Mouse (Mus musculus): ENCODE results near the gene Hoxb6. TPM values are rescaled to one million over a fixed set of nuclear protein-coding genes. Genes with fewer than 3 reads are reported as not detected.

Hoxb6 gene
- total RNA-seq, 4 experiments from 2014 or later = not detected

DNA sequence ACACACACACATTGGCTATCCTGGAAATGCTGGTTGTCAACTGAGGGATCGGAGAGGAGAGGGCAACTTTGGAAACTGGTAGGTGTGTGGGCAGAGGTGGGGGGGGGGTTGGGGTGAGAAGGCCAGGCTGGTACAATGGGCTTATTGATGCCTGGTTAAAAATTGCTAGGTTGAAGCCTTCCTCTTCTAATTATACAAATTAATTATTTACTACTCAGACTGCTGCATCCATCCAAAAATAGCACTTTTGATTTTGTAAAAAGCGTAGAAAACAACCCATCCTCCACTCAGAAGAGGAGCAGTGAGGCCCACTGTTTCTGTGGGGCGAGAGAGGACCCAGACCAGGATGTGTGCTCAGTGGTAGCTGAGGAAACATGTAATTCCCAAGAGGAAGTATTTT is 42.7 kb downstream of the Hoxb6 start:
- no peak for DNase-seq (ENCODE audit: low spot score)

DNA sequence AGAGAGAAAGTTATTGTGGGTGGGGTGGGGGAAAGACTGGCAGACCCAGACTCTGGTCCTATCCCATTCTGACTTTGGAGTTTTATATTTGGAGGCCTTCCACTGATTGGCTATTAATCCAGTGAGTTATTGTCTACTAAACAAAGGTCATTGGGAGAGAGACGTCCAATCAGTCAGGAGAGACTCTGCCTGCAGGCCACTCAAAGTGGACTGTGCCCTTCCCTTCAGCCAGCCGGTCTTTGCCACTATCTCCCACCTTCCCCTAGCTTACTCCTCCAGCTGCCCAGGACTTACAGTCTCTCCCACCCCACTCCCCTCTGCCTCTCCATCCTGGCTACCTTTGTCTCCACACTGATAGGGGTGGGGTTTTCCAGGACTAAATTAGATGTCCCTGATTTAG is 44.3 kb downstream of the Hoxb6 start:
- DNase-seq (ENCODE audit: low spot score) = no peak

DNA sequence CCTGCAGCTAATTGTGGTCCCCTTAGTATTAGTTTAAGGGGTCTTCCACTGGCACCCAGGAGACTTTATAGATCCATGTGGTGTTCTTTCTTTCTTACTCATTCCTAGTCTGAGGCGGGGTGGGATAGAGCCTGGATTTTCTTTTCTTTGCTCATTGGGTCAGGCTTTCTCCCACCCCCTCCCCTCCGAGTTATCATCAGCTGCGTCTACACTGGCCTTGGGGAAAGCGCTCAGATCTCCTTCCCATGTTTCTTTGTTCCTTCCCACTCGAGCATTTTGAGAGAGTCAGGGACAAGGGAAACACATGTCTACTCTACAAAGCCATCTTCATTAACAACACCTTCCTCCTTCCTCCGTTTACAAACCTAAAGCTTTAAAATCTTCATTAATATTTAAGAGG is 44.8 kb downstream of the Hoxb6 start:
- no peak for DNase-seq (ENCODE audit: low spot score)

DNA sequence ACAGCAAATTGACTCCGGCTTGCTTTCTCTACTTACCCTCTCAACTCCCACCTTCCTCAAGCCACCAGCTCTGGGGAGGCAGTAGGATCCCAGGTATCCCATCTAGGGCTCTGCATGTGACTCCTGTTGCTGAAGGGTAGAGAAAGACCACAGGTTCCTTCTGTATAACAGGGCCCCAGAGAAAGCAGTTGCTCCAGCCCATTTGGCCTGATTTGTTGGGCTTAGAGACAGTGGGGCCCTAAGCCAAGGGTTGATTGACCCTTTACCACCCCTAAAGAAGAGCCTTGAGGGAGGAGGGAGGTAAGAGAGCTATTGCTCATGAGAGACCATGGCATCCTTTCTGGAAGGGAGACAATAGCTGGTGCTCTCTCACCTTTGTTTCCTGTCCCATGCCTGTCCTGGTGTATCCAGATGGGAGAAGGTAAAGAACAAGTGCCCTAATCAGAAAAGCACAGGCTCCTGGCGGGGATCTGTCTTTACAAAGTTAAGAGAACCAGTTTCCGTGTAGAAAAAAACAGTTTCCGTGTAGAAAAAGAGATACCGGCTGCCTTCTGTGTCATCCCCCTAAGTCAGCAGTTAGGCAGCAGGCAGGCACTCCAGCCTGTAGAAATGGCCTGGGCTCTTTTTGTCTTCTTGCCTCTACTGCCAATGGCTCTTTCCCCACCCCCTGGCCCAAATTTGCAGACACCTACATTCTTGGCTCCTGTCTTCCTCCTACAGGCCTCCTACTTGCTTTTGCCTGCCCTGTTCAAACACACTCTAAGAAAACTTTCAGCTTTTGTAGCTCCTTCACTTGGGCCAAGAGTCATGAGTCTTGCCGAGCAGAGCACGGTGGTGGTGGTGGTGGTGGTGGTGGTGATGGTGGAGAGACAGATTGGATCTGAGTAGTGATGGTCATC is 46.9 kb downstream of the Hoxb6 start:
- no peak for DNase-seq (ENCODE audit: low spot score)

DNA sequence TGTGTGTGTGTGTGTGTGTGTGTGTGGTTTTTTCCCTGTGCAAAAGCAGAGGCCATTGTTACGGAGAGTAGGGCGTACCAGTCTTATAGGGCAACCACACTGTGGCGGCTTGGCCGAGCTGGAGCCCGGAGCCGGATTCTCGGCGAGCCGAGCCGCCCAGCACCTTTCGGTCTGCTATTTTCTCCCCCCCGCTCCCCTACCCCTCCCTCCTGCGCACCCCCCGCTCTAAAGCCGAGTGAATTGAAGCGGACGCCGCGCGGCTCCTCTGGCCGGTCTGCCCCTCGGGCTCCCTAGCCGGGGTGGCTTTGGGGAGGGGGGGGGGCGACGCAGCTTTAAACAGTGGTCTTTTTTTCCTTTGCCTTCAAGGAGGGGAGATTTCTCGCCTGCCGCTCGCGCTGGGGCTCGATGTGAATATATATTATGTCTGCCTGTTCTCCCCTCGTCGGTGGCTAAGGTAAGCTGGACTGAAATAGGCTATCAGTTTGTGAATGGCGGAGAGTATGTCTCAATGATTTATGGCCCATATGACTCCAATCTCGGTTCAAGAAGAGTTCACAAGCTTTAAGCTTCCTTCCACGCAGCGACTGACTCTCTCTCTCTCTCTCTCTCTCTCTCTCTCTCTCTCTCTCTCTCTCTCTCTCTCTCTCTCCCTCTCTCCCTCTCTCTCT is 48.6 kb downstream of the Hoxb6 start:
- DNase-seq (ENCODE audit: low spot score) = no peak

DNA sequence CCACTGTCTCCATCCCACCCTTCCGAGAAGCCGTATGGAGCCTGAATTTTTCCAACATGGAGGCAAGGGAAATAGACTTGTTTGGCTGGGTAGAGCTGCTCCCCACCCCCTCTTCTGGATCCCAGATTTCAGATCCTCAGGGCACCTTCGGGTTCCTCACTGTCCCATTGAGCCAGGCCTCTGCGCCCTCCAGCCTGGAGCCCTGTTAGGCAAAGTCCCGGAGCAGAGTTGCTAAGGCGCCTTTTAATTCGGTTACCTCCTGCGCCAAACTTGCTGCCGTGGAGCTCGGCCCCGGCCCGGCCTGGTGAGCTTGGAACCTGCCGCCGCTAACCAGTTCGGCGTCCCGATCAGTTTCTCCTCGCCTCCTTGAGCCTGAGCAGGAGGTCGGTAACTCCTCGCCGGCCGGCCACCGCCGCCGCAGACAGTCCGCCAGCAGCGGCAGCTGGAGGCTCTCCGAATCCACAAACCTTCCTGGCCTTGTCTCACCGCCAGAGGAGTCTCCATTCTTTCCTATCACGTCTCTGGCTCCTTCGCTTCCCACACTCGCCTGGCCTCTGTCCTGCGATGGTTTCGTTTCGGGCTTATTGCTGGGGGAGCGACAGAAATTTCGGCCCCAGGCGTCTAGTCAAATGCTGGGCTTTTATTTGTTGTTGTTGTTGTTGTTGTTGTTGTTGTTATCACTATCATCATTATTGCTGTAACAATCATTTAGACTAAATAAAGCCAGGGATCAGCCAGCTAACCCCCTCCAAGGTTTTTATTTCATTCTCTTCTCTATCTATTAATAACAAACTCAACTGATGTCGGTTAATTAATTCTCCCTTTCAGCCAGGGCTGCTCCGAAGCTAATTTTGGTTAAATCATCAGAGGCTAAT is 49.7 kb downstream of the Hoxb6 start:
- no peak for DNase-seq (ENCODE audit: low spot score)

DNA sequence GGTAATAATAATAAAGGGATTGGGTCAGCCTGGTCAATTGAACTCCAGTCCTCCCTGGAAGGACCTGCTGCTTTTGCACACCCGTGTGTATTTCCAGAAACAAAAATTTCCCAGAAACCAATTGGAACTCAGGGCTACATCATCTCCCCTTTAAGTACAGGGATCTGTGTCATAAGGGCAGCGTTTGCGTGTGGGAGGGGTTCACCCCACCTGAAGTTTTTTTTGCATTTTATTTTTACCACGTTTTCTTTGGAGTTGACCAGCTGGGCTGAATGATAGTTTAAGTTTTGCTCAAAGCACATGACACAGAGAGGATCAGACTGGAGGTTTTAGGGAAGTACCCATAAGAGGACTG is 50.3 kb downstream of the Hoxb6 start:
- DNase-seq (ENCODE audit: low spot score) = no peak

DNA sequence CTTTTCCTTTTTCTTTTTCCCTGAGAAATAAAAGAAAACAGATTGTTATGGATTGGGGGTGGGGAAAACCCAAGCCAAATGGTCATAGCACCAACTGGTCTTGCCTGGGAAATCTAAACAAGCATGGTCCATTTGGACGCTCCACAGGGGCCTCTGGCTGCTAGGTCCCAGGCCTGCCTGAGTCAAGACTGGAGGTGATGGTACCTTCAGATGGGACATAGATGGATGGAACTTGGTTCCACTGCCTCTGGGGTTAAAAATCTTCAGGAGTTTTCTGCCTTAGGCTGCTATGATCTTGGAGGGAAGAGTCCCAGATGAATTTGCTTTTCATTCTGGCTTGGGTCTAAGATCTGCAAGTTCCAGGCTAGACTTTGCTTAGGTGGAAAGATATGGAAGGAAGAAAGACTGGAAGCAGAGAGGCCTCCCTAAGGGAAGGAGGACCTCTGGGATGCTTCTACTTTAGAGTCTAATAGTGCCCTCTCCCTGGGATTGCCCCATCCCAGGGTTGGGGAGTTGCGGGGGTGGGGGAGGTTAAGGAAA is 51.0 kb downstream of the Hoxb6 start:
- DNase-seq (ENCODE audit: low spot score) = no peak

DNA sequence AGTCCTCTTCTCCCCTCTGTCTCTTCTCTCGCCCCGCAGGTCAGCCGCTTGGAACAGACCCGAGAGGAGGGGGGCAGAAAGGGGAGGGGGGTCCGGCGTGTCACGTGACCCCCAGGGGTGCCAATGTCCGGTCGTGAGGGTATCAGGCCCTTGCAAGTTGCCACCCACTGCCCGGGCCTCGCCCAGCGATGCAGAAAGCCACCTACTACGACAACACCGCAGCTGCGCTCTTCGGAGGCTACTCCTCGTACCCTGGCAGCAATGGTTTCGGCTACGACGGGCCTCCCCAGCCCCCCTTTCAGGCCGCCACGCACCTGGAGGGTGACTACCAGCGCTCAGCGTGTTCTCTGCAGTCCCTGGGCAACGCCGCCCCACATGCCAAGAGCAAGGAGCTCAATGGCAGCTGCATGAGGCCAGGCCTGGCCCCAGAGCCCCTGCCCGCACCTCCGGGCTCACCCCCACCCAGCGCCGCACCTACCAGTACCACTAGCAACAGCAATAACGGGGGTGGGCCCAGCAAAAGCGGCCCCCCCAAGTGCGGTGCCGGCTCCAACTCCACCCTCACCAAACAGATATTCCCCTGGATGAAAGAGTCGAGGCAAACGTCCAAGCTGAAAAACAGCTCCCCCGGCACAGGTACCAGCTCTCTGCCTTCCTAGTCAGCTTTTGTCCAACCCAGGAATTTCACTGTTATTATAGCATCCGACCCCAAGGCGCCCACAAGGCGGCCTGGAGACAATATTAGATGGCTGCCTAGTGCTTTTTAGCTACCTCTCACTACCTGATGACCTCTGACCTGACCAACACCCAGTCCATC is 52.0 kb downstream of the Hoxb6 start:
- no peak for DNase-seq (ENCODE audit: low spot score)

DNA sequence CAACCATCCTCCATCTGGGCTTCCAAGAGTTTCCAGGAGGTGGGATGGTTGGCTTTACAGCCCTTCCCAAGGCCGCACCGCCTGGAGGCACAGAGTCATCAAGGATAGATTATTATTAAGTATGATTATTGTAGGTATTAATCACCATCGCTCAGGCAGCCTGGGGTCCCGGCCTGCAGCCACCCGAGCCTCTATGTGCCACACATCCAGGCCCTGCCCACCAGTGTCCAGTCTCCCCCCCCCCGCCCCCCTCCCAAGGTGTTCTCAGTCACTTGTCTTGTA is 52.5 kb downstream of the Hoxb6 start:
- no peak for DNase-seq (ENCODE audit: low spot score)

DNA sequence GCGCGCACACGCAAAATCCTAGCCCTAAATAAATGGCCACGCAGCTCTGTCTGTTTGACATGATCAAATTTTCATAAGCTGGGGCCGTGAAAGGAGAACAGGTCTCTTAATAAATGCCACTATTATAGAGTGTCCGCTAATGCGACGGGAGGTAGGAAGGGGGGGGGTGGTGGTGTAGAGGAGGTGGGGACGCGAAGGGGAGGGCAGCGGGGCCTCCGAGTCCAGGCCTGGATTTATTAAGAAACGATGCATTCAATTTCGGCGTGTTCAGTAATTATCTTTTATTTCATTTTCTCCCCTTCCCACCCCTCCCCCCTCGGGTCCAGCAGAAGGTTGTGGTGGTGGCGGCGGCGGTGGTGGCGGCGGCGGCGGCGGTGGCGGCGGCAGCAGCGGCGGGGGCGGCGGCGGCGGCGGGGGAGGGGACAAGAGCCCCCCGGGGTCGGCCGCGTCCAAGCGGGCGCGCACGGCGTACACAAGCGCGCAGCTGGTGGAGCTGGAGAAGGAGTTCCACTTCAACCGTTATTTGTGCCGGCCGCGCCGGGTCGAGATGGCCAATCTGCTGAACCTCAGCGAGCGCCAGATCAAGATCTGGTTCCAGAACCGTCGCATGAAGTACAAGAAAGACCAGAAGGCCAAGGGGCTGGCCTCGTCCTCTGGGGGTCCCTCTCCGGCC is 53.1 kb downstream of the Hoxb6 start:
- DNase-seq (ENCODE audit: low spot score) = no peak

DNA sequence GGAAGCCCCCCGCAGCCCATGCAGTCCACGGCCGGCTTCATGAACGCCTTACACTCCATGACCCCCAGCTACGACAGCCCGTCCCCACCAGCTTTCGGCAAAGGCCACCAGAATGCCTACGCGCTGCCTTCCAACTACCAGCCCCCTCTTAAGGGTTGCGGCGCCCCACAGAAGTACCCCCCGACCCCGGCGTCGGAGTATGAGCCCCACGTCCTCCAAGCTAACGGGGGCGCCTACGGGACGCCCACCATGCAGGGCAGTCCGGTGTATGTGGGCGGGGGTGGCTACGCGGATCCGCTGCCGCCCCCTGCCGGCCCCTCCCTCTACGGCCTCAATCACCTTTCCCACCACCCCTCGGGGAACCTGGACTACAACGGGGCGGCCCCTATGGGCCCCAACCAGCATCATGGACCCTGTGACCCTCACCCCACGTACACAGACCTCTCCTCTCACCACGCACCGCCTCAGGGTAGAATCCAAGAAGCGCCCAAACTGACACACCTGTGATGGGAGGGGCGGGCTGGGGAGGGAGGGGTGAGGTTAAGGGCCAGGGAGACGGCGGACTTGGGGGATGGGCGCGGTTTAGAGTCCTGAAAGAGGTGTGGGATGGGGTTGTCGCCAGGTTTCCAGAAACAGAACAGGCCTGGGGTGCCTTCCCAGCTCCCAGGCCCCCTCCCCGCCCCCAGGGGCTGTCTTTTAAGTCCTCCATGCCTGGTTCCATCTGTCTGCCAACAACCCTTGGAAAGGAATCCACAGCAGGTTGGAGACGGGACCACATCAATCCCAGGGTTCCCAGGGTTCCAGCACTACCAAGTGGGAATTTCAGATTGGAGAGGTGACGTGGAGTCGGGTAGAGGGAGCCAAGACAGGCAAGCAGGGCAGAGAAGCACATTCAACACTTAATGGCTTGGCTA is 53.9 kb downstream of the Hoxb6 start:
- no peak for DNase-seq (ENCODE audit: low spot score)

DNA sequence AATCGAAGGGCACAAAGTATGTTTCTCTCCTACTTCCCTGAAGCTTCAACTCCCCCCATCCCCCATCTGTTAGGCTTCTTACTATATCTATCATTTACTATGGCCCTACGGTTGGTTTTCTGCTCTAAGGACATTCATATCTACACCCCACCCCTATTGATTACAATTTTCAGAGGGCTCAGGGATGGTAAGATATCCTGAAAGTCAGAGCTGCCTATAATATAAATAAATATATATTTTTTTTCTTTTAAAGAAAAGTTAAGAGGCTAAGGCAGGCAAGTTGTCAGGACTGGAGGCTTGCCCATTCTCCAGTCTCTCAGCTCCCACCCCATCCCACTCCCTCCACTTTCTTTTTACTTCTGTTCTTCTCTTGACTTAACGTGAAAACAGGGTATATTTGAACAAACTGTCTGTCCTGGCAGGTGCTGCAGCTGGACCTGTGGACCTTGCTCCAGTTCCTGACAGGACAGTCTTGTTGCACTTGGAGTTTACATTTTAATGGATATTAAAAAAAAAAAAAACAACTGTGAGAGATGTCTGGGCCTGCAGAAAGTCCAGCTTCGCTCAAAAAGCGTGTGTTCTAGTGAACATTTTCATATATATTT is 54.7 kb downstream of the Hoxb6 start:
- DNase-seq (ENCODE audit: low spot score) = no peak

DNA sequence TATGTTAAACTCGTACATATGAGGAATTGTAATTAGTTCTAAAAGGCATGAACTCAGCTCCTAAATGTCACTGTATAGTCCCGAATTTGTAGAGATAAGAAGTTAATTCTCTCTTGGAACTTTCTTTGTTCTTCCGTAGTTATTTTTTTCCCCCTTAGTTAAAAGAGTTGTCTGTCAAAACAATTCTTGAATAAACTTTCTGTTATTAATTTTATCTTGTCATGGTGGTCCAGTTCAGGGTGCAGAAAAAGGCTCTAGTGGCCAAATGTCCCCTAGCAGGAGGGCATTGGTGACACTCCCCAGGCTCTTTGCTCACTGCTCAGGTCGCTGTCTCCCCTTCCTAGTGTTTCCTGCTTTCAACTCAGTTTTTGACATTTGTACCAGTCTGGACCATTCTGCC is 55.4 kb downstream of the Hoxb6 start:
- no peak for DNase-seq (ENCODE audit: low spot score)

DNA sequence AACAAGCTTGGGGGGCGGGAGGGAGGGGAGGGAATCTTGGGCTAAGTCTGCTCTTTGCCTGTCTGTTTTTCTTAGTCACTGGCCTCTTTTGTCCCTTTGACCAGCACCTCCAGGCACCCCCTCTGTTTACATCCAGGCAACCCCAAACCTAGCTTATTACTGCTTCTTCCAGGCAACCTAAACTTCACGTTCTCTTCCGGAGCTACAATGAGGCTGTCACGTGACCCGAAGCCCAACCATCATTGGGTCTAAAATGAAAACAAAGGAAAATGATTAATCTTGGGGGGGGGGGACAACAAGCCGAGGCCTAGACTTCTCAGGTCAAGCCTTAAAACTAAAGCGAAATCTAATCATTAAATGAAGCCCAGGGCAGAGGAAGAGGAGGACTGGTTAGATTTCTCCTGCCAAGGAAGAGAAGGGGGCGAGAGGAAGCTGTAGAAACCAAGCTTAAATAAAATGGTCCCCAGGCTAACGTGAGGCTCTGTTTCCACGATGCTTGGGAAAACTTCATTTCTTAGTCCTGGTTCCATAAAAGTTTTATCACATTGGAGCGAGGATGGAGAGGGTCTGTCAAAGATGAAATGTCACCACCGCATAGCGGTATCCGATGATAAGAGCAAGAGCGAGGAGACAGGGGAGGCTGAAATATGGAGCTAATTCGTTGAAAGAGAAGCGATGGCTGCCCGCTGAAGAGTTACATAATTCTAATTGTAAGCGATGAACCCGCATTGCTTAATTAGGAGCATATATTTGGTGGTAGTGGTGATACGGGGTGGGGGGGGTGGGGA is 56.1 kb downstream of the Hoxb6 start:
- DNase-seq (ENCODE audit: low spot score) = no peak

DNA sequence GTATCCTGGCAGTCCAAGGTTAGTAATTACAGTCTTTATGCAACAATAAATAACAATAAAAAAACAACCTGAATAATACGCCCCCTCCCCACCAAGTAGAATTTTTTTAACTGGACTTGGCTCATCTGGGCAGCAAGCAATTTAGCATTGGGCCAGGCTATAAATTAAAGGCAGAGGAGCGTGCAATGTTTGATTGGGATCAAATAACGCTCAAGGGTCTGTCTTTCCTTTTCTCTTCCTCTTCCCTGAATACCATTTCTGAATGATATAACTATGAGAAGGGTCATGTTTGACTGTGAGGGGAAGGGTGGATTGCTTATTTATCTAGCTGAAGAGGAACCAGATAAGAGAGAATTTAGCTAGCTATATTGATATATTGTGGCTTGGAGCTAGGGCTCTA is 56.7 kb downstream of the Hoxb6 start:
- no peak for DNase-seq (ENCODE audit: low spot score)

DNA sequence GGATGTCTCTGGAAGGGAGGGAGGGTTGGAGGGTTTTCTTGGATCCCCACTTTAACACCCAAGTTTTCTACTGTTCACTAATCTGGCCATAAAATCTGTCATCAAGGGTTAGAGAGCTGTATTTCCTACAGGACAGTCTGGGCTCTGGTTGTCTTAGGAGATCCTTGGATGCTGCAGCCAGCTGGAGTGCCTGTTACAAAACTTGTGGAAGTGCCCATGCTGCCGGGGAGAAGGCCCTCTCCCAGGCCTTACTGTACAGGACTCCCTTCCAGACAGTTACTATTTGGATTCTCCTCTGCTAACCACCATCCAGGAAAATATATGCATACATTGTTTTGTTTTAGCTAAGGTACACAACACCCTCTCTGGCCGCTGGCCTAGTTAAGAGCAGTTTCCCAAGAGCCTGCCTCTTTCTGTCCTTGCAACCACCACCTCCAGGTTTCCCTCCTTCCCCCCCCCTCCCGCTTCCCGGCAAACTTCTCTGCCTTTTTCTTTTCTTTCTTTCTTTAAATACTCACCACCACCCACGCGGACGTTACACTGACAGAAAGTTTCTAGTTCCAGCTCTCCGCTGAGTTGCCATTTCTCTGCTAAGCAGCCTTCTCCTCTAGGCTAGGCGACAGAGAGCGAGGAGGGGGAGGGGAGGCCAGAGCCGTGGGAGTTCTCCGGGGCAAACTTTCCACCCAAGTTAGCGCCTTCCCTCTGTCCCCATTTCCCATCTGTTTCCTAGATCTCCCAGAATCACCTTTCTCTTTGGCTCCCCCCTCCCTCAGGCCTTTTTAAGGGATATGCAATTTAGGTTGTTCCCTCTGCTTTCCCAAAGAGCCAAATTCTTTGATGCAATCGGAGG is 57.4 kb downstream of the Hoxb6 start:
- no peak for DNase-seq (ENCODE audit: low spot score)

DNA sequence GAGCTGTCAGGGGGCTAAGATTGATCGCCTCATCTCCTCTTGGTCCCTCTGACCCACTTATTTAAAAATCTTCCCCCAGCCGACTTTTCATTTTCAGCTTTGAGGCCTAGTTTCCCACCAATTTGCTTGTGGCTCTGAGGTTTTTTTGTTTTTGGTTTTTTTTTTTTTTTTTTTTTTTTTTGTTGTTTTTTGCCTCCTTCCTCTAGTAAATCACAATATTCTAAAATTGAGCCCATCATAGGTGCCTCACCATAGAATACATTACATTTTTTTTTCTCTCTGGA is 58.0 kb downstream of the Hoxb6 start, which contains the start of gene Hoxb2:
Hoxb2 (plus strand) TSS at position 185 of the 284 bp plus-strand sequence.
- no peak for DNase-seq (ENCODE audit: low spot score)

Measured in heart, adult 8-10 months (tissue).